Mouse (Mus musculus) skeletal muscle tissue, postnatal 0 days (tissue): ENCODE data around the gene Dlgap4. TPM values are rescaled to one million over a fixed set of nuclear protein-coding genes. Genes with fewer than 3 reads are reported as not detected.

Experiments used
- polyA plus RNA-seq: library from polyadenylated mRNA; unstranded; fragments of >200 nt; fragmentation: Nextera tagmentation; extraction: Ambion mirVana; gene quantifications from 2 replicates; pipeline ENCODE4 v1.2.1, GENCODE M21; 2015

Dlgap4 gene
- polyA plus RNA-seq: 52.9 and 58.9 TPM in 2 replicates

GRCm38 (mm10) chr2:156613541-156614257 lies at the start of gene Dlgap4:
Dlgap4 (plus strand) TSS chr2:156613705.

GRCm38 (mm10) chr2:156774738-156775454 lies 161.4 kb downstream of the Dlgap4 start, which contains the start of gene Myl9:
Myl9 (plus strand) TSS chr2:156775420.

Other genes with a start within 250 kb of the Dlgap4 start
- gene Epb41l1, start 192.8 kb upstream of the Dlgap4 start, polyA plus RNA-seq: 0.55 and 1.1 TPM in 2 replicates
- 19.3 and 21.1 TPM in 2 replicates for gene Aar2, start 66.1 kb upstream of the Dlgap4 start, polyA plus RNA-seq
- gene Myl9, start 161.7 kb downstream of the Dlgap4 start, polyA plus RNA-seq: 455 and 518 TPM in 2 replicates
- 10.4 and 11.8 TPM in 2 replicates for gene Tgif2, start 226.3 kb downstream of the Dlgap4 start, polyA plus RNA-seq
- gene 4930518I15Rik, start 244.2 kb downstream of the Dlgap4 start, polyA plus RNA-seq: 2.2 and 3.2 TPM in 2 replicates
- gene Rab5if, start 249.4 kb downstream of the Dlgap4 start, polyA plus RNA-seq: 117 and 139 TPM in 2 replicates